Mouse (Mus musculus): ENCODE results near the gene Letmd1. TPM values are rescaled to one million over a fixed set of nuclear protein-coding genes. Genes with fewer than 3 reads are reported as not detected.

The Letmd1 gene
- polyA plus RNA-seq, 1 experiment from 2014 or later: 21.5 TPM

DNA sequence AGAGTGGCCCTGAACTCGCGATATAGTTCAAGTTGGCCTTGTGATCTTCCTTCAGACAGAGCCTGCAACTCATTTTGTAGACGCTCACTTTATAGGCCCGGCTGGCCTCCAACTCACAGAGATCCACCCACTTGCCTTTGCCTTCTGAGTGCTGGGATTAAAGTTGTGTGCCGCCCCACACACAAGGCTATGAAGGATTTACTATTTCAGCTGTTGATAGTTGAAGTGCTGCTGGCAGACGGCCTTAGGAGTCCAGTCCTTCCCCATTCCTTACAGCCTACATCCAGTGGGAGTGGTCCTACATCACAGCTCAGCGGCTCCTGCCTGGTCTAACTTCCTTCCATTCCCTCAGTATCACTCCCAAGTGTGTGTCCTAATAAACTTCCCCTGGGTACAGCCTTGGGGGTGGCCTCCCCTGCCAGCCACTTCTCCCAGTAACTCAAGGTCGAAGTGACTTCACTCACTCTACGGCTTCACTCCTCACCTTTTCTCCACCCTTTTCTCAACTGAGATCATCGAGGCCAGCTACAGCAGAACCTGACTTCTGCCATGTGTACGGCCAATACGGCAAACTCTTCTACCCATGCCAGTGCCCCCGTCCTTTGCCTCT is 40.4 kb upstream of the Letmd1 start:
- no peak overlapping the region for H3K4me2 ChIP-seq
- 74% methylated on average over 13 of the region's 13 CpGs for WGBS
- H3K27ac ChIP-seq: no peak overlapping the region
- no peak for ATAC-seq (ENCODE audit: borderline replicate concordance, extremely low read depth, low FRiP score, low TSS enrichment)
- H3K4me1 ChIP-seq: peaks cover 14% of the 10 kb centered on the region
- no peaks in the 10 kb centered on the region for H3K9me3 ChIP-seq
- H3K4me3 ChIP-seq: no peak overlapping the region
- H3K36me3 ChIP-seq: no peaks in the 10 kb centered on the region
- peaks cover 26% of the 10 kb centered on the region for H3K27me3 ChIP-seq
- H3K9ac ChIP-seq: no peak overlapping the region

DNA sequence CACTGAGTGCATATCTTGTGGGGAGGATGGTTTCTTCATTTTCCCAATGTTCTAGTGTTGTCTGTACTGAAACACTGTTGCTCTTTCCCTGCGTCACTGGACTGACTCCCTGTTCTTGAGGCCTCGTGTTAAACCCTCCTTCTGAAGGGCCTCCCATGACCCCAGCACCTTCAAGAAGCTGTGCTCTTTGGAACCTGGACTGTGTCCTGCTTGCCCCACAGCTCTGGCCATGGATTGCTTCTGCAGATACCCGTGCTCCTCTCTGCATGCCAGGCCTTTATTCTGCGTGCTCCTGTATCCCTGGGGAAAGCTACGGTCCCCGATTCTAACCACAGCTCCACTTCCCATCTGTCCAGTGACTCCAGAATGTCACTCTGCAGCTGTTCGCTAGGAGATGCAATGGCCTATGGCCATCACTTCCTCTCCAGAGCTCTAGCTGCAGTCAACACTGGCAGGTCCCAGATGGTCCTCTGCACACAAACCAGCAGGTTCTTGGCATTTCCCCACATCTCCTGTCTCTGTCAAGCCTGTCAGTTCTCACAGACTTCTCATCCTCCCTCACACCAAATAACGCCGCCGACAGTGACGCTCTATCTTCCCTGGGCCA is 38.8 kb upstream of the Letmd1 start:
- Histone ChIP-seq H3K9ac (no peak overlapping the region), H3K4me3 (no peak overlapping the region), H3K4me1 (no peaks in the 10 kb centered on the region), H3K9me3 (no peaks in the 10 kb centered on the region), H3K27ac (no peak overlapping the region), H3K36me3 (no peaks in the 10 kb centered on the region), H3K4me2 (no peak overlapping the region), H3K27me3 (peaks cover 13% of the 10 kb centered on the region)
- 57% methylated on average over 11 of the region's 11 CpGs for WGBS
- no peak for ATAC-seq (ENCODE audit: borderline replicate concordance, extremely low read depth, low FRiP score, low TSS enrichment)

DNA sequence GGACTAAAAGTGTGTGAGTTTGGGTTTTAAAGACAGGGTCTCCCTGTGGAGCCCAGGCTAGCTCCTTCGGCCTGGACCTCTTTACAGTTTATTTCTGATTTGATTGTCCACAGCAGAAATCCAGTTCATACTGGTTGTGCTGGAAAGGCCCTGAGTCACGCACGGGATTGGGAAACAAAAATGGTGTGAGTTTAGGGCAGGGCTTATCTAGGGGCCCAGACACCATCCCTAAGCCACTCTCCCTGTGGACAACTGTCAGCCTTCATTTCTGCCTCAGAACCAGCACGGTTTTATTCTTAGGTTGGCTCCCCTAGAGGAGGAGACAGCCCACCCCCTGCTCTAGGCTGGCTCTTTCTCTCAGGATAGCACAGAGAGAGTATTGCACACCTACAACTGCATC is 35.6 kb upstream of the Letmd1 start:
- Histone ChIP-seq H3K9me3 (no peaks in the 10 kb centered on the region), H3K27me3 (no peaks in the 10 kb centered on the region), H3K4me2 (no peak overlapping the region), H3K4me3 (no peak overlapping the region), H3K36me3 (no peaks in the 10 kb centered on the region), H3K9ac (no peak overlapping the region), H3K4me1 (no peaks in the 10 kb centered on the region), H3K27ac (no peak overlapping the region)
- 58% methylated on average over 4 of the region's 4 CpGs for WGBS
- ATAC-seq (ENCODE audit: borderline replicate concordance, extremely low read depth, low FRiP score, low TSS enrichment): no peak

DNA sequence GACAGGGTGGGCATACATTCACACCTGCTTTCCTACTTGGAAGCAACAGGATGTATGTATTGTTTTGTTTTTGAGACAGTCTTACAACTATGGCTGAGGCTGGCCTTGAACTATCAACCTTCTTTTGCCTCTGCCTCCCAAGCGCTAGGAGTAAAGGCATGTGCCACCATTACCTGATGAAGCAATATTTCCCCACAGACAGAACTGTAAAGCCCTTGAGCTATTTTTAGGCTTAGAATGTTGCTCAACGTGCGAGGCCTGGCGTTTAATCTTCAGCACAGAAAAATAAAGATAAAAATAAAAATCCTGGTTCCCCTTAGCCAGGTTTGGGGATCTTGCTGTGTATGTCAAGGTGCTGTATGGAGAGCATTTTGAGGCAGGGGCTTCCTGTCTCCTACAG is 32.7 kb upstream of the Letmd1 start:
- H3K4me3 ChIP-seq: no peak overlapping the region
- no peak overlapping the region for H3K9ac ChIP-seq
- no peaks in the 10 kb centered on the region for H3K36me3 ChIP-seq
- no peaks in the 10 kb centered on the region for H3K27me3 ChIP-seq
- H3K4me1 ChIP-seq: no peaks in the 10 kb centered on the region
- no peak overlapping the region for H3K4me2 ChIP-seq
- H3K9me3 ChIP-seq: no peaks in the 10 kb centered on the region
- H3K27ac ChIP-seq: no peak overlapping the region
- 63% methylated on average over 4 of the region's 4 CpGs for WGBS
- no peak for ATAC-seq (ENCODE audit: borderline replicate concordance, extremely low read depth, low FRiP score, low TSS enrichment)

DNA sequence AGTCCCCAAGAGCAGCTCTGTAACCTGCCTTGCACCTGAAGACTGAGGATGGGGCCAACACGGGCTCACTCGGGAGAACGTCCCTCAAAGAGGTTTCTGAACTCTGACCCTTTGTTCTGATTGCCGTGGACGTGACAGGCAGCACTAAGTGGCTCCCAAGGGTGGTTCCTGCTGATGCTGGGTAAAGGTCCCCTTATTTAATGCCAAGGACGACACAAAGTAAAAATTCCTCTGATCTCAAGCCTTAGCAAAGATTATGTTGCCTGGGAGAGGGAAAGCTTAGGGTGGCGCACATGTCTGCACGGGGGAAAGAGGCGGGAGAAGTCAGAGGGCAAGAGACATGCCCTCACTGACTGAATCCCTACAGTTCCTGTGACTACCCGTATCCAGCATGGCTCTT is 32.3 kb upstream of the Letmd1 start:
- H3K27ac ChIP-seq: no peak overlapping the region

DNA sequence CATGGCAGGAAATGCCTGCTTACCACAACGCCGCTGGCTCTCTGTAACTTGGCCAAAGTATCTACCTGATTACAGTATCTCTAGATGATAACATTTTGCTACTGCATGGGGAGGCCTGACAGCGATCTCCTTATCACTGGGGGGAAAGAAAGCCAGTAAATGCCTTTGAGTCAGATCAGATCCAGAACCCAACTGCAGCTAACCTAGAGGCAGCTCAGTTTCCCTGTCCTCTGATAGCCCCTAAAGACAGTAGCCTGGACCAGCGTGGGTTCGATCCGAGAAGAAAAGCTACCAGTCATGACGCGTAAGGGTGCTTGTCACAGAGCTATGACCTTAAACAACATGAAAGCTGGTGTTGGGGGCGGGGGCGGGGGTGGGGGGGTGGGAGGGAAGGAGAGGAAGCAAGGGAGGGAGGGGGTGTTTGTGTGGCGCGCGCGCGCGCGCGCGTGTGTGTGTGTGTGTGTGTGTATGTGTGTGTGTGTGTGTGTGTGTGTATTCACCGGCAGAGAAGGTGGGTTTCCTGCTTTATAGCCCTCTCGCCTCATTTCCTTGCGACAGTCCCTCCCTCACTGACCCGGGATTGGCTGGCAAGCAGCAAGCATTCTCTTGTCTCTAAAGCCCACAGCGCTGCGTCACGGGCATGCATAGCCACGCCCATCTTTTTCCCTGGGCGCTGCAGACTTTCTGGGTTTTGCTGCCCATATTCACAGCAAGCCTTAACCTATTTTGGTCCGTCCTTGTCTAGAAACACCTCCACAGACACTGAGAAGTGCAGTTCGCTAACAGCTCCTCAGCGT is 25.5 kb upstream of the Letmd1 start:
- peak; percentile 95 for ATAC-seq (ENCODE audit: borderline replicate concordance, extremely low read depth, low FRiP score, low TSS enrichment)
- Histone ChIP-seq H3K27me3 (no peaks in the 10 kb centered on the region), H3K4me3 (peak overlapping the region; percentile 44), H3K36me3 (no peaks in the 10 kb centered on the region), H3K9ac (peak overlapping the region; percentile 40), H3K4me1 (peaks cover 7% of the 10 kb centered on the region), H3K27ac (peak overlapping the region; percentile 39), H3K9me3 (no peaks in the 10 kb centered on the region), H3K4me2 (peak overlapping the region; percentile 52)
- WGBS: 2% methylated on average over 30 of the region's 31 CpGs

More for the DNA sequence above, 32.3 kb upstream of the Letmd1 start:
- 40% methylated on average over 10 of the region's 10 CpGs for WGBS
- no peaks in the 10 kb centered on the region for H3K9me3 ChIP-seq
- H3K36me3 ChIP-seq: no peaks in the 10 kb centered on the region
- H3K27me3 ChIP-seq: no peaks in the 10 kb centered on the region
- H3K4me2 ChIP-seq: no peak overlapping the region
- H3K4me1 ChIP-seq: no peaks in the 10 kb centered on the region
- no peak overlapping the region for H3K9ac ChIP-seq
- no peak overlapping the region for H3K4me3 ChIP-seq
- ATAC-seq (ENCODE audit: borderline replicate concordance, extremely low read depth, low FRiP score, low TSS enrichment): no peak

DNA sequence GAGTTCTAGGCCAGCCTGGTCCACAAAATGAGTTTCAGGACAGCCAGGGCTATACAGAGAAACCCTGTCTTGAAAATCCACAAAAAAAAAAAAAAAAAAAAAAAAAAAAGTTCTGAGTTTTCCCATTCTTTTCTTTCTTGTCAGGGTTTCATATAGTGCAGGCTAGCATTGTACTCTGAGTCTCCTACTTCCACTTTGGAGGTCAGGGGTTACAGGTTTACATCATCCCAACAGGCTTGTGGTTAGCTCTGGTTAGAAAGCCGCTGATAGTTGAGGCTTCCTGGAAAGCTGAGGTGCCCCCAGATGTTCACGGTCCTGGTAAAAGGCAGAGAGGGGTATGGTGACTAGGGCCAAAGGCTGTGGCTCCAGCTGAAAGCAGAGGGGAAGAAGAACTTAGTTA is 21.9 kb upstream of the Letmd1 start:
- no peaks in the 10 kb centered on the region for H3K27me3 ChIP-seq
- H3K4me3 ChIP-seq: no peak overlapping the region
- no peak for ATAC-seq (ENCODE audit: borderline replicate concordance, extremely low read depth, low FRiP score, low TSS enrichment)
- no peaks in the 10 kb centered on the region for H3K36me3 ChIP-seq
- H3K9me3 ChIP-seq: no peaks in the 10 kb centered on the region
- H3K4me1 ChIP-seq: peaks cover 13% of the 10 kb centered on the region
- no peak overlapping the region for H3K4me2 ChIP-seq
- H3K27ac ChIP-seq: no peak overlapping the region
- WGBS: 71% methylated on average over 2 of the region's 2 CpGs
- no peak overlapping the region for H3K9ac ChIP-seq

DNA sequence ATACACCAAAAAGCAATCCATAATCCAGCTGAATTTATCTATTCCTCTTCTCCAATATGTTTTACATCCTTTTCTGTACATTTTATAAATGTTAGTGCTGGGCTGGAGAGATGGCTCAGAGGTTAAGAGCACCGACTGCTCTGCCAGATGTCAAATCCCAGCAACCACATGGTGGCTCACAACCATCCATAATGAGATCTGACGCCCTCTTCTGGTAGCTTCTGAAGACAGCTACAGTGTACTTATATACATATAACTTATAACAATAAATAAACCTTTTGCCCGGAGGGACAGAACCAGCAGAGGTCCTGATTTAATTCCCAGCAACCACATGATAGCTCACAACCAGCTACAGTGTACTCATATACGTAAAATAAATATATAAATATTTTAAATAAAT is 20.3 kb upstream of the Letmd1 start:
- WGBS: 63% methylated on average over 4 of the region's 4 CpGs
- Histone ChIP-seq H3K9ac (no peak overlapping the region), H3K4me3 (no peak overlapping the region), H3K4me1 (peaks cover 11% of the 10 kb centered on the region), H3K27ac (no peak overlapping the region), H3K4me2 (no peak overlapping the region), H3K27me3 (no peaks in the 10 kb centered on the region), H3K36me3 (no peaks in the 10 kb centered on the region), H3K9me3 (no peaks in the 10 kb centered on the region)
- no peak for ATAC-seq (ENCODE audit: borderline replicate concordance, extremely low read depth, low FRiP score, low TSS enrichment)

DNA sequence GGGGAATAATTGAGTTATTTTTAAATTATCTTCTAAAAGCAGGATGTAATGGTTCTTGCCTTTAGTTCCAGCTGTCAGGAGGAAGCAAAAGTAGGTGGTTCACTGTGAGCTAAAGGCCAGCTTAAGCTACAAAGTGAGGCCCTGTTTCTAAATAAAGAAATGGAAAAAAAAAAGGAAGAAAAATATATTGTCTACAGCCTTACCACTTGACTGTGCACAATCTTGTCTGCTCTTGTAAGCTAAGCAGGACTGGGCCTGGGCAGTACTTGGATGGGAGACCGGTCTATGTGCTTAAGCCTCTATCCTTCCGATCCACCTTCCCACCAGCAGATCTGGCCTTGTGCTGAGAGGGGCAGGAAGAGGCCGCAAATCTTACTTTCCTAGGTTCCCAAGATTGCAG is 19.3 kb upstream of the Letmd1 start:
- Histone ChIP-seq H3K9ac (no peak overlapping the region), H3K4me3 (no peak overlapping the region), H3K4me2 (no peak overlapping the region), H3K36me3 (no peaks in the 10 kb centered on the region), H3K27ac (no peak overlapping the region), H3K27me3 (no peaks in the 10 kb centered on the region), H3K4me1 (peaks cover 6% of the 10 kb centered on the region; the same call in 1 of the 2 replicates), H3K9me3 (no peaks in the 10 kb centered on the region)
- ATAC-seq (ENCODE audit: borderline replicate concordance, extremely low read depth, low FRiP score, low TSS enrichment): no peak
- 92% methylated on average over 3 of the region's 3 CpGs for whole genome bisulfite sequencing

DNA sequence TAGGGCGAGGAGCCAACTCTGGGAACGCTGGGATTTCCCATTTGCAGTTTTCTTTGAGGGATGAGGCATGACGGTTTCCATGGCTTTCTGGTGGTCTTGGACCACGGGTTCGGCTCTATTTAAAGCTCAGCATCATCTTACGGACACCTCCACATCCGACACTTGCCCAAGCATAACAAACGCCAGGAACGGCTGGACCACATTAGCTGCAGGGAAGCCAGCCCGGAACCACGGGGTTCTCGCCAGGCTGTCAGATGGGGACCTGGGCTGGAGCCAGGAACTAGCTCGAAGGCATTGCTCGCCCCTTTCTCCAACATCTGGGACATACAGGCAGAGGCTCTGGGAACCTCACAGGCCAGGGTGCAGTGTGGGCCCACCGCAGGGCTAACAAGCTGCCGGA is 17.6 kb upstream of the Letmd1 start:
- H3K36me3 ChIP-seq: no peaks in the 10 kb centered on the region

DNA sequence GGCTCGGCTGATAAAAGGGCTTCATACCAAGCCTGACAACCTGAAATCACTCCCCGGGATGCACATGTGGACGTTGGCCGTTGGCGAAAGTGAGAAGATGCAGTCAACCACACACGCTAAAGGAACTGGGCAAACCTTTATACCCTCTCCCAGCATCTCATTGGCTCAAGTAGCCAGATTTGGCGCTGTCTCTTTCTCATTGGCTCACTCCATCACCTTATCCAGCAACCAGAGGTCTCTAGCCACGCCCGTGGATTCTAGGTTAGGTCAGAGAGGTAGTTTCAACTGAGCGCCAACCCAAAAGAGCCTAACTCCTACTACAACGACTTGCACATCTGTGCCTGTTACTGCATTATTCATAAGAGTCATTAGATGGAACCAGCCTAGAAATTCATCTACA is 16.3 kb upstream of the Letmd1 start:
- Histone ChIP-seq H3K27me3 (no peaks in the 10 kb centered on the region), H3K27ac (no peak overlapping the region), H3K9ac (no peak overlapping the region), H3K4me2 (no peak overlapping the region), H3K36me3 (no peaks in the 10 kb centered on the region), H3K4me3 (no peak overlapping the region), H3K4me1 (peaks cover 6% of the 10 kb centered on the region; the same call in 1 of the 2 replicates), H3K9me3 (no peaks in the 10 kb centered on the region)
- ATAC-seq (ENCODE audit: borderline replicate concordance, extremely low read depth, low FRiP score, low TSS enrichment): no peak
- WGBS: 72% methylated on average over 11 of the region's 11 CpGs

More for the DNA sequence above, 17.6 kb upstream of the Letmd1 start:
- Histone ChIP-seq H3K4me2 (0 out of 2 replicates have a peak overlapping the region, but pooled peaks have one; percentile 13), H3K27me3 (no peaks in the 10 kb centered on the region), H3K9ac (no peak overlapping the region), H3K27ac (no peak overlapping the region), H3K4me1 (peaks cover 6% of the 10 kb centered on the region; the same call in 1 of the 2 replicates), H3K4me3 (no peak overlapping the region), H3K9me3 (no peaks in the 10 kb centered on the region)
- peak; percentile 31; the same call in 1 of the 2 replicates for ATAC-seq (ENCODE audit: borderline replicate concordance, extremely low read depth, low FRiP score, low TSS enrichment)
- 45% methylated on average over 16 of the region's 16 CpGs for WGBS

DNA sequence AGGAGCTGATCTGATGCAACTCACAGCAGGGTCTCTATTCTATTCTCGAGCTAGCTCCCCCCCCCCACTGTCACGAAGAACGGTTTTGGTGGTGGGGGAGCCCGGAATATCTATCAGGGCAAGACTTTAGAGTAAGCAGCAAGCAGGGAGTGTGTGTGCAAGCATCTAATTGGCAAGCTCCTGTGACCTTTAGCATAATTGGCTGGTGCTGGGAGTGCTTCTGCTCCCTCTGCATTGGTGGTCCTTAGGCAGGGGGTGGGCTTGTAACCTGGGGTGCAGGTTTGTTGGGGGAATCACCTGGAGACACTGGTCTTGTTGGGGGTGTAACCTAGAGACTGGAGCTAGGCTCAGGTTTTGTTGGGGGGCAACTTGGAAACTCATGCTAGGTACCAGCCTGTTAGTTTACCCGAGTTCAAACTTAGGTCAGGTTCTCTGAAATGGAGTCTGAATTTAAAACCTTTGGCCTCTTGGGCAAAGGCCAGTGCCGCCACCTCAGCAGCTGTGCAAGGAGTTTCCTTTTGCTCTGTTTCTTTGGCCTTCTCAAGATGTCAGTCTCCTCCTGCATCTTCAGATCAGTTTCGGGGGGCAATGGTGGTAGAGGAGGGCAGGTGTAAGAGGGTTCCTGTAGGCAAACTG is 12.3 kb upstream of the Letmd1 start:
- no peak for ATAC-seq (ENCODE audit: borderline replicate concordance, extremely low read depth, low FRiP score, low TSS enrichment)

More for the DNA sequence above, 12.3 kb upstream of the Letmd1 start:
- Histone ChIP-seq H3K4me3 (no peak overlapping the region), H3K27me3 (peaks cover 11% of the 10 kb centered on the region), H3K27ac (no peak overlapping the region), H3K4me1 (no peaks in the 10 kb centered on the region), H3K4me2 (no peak overlapping the region), H3K9me3 (no peaks in the 10 kb centered on the region), H3K36me3 (no peaks in the 10 kb centered on the region), H3K9ac (no peak overlapping the region)
- 72% methylated on average over 7 of the region's 7 CpGs for WGBS

Measured in lung, embryonic 15.5 days (tissue).